Mouse (Mus musculus): ENCODE results near the gene Ttc37. TPM values are rescaled to one million over a fixed set of nuclear protein-coding genes. Genes with fewer than 3 reads are reported as not detected.

The Ttc37 gene
- total and polyA plus RNA-seq, 2 experiments from 2014 or later: 3.9 to 21.5 TPM

DNA sequence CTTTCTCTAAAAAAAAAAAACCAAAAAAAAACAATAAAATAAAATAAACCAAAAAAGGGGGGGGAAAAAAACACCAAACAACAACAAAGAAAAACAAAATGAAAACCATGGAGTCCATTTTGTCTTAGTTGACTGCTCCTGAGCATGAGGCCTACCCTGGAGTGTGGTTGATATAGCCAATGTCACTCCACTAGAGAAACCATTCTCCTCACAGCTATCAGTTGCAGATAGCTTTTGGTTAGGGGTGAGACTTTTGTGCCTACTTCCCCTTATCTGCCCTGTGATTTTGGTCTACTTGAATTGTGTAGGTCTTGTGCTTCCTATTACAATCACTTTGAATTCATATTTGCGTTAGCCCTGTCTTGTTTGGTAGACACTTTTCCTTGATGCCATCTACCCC lies 59.0 kb downstream of the Ttc37 start:
- ATAC-seq (ENCODE audit: insufficient read depth, low read depth) (no peak), DNase-seq (ENCODE audit: low spot score) (no peak)
- TF ChIP-seq EP300 (IDR thresholded peaks at IDR 0.05; ENCODE audit: low read depth) (no peak), CTCF (IDR thresholded peaks at IDR 0.05; ENCODE audit: low read depth) (no peak)
- WGBS: 87% methylated on average over 1 of the region's 1 CpGs
- H3K9me3 ChIP-seq (replicated peaks; ENCODE audit: control insufficient read depth, low read length): no peaks in the 10 kb centered on the region
- H3K4me2 ChIP-seq (ENCODE audit: low read depth, low read length): no peak overlapping the region
- no peaks in the 10 kb centered on the region for H3K4me1 ChIP-seq (ENCODE audit: control insufficient read depth, insufficient read depth)
- H3K27me3 ChIP-seq (ENCODE audit: control insufficient read depth, insufficient read depth, low read length): no peaks in the 10 kb centered on the region
- H3K27ac ChIP-seq (ENCODE audit: low read depth): no peak overlapping the region
- no peak overlapping the region for H3K9ac ChIP-seq (replicated peaks; ENCODE audit: low read depth, low read length)
- H3K36me3 ChIP-seq (replicated peaks; ENCODE audit: control insufficient read depth, insufficient read depth, low read length): peaks cover 56% of the 10 kb centered on the region
- no peak overlapping the region for H3K4me3 ChIP-seq (ENCODE audit: low read depth, low read length)

DNA sequence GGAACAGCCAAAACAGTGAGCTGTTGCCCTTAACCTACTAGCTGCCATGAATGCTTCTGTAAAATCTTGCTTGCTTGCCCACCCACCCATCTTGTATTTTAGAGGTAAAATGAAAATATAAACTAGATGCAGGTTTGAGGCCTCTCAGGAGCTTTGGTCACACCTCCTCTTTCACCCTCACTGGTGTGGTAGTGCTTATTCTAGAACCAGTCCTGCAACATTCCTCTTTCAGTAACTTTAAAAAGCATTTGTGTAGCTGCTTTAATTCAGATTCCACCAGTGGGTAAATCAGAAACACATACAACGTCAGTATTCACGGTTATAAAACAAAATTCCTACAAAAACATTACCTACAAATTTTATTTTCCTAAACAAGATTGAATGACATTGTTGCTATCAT lies 62.1 kb downstream of the Ttc37 start:
- H3K4me1 ChIP-seq (ENCODE audit: control insufficient read depth, insufficient read depth): no peaks in the 10 kb centered on the region
- no peak for ATAC-seq (ENCODE audit: insufficient read depth, low read depth)
- H3K4me3 ChIP-seq (ENCODE audit: low read depth, low read length): no peak overlapping the region
- no peak overlapping the region for H3K4me2 ChIP-seq (ENCODE audit: low read depth, low read length)
- H3K36me3 ChIP-seq (replicated peaks; ENCODE audit: control insufficient read depth, insufficient read depth, low read length): peaks cover 44% of the 10 kb centered on the region
- H3K9me3 ChIP-seq (replicated peaks; ENCODE audit: control insufficient read depth, low read length): no peaks in the 10 kb centered on the region
- no peak for DNase-seq (ENCODE audit: low spot score)
- no peaks in the 10 kb centered on the region for H3K27me3 ChIP-seq (ENCODE audit: control insufficient read depth, insufficient read depth, low read length)
- H3K9ac ChIP-seq (replicated peaks; ENCODE audit: low read depth, low read length): no peak overlapping the region
- no peak overlapping the region for H3K27ac ChIP-seq (ENCODE audit: low read depth)
- TF ChIP-seq EP300 (IDR thresholded peaks at IDR 0.05; ENCODE audit: low read depth): no peak
- TF ChIP-seq CTCF (IDR thresholded peaks at IDR 0.05; ENCODE audit: low read depth): no peak
- 92% methylated on average over 2 of the region's 2 CpGs for WGBS

DNA sequence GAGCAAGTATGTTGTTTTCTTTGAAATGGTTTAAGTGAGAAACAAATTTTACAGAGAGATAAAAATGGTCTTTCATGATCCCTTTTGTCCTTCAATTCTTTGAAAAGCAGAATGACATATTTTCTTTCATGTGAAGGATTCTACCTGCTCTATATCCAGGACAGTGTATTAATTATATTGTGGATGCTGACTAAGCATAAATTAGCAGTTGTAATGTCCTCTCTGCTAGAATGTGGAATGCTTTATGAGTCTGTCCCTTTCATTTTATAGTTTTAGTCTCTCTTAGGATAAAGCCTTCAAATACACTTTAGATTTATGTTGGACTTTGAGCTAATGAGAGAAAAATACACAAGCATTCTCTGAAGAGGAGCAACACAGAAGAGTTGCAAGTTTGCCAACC lies 75.8 kb downstream of the Ttc37 start:
- H3K4me3 ChIP-seq (ENCODE audit: low read depth, low read length): no peak overlapping the region
- no peak overlapping the region for H3K27ac ChIP-seq (ENCODE audit: low read depth)
- ATAC-seq (ENCODE audit: insufficient read depth, low read depth) (no peak), DNase-seq (ENCODE audit: low spot score) (no peak)
- TF ChIP-seq EP300 (IDR thresholded peaks at IDR 0.05; ENCODE audit: low read depth): no peak
- TF ChIP-seq CTCF (IDR thresholded peaks at IDR 0.05; ENCODE audit: low read depth): no peak
- H3K4me1 ChIP-seq (ENCODE audit: control insufficient read depth, insufficient read depth): no peaks in the 10 kb centered on the region
- H3K36me3 ChIP-seq (replicated peaks; ENCODE audit: control insufficient read depth, insufficient read depth, low read length): peaks cover 28% of the 10 kb centered on the region
- no peaks in the 10 kb centered on the region for H3K27me3 ChIP-seq (ENCODE audit: control insufficient read depth, insufficient read depth, low read length)
- 0 out of 2 replicates have a peak, but pooled peaks cover 5% of the 10 kb centered on the region for H3K9me3 ChIP-seq (replicated peaks; ENCODE audit: control insufficient read depth, low read length)
- H3K9ac ChIP-seq (replicated peaks; ENCODE audit: low read depth, low read length): no peak overlapping the region
- H3K4me2 ChIP-seq (ENCODE audit: low read depth, low read length): no peak overlapping the region

DNA sequence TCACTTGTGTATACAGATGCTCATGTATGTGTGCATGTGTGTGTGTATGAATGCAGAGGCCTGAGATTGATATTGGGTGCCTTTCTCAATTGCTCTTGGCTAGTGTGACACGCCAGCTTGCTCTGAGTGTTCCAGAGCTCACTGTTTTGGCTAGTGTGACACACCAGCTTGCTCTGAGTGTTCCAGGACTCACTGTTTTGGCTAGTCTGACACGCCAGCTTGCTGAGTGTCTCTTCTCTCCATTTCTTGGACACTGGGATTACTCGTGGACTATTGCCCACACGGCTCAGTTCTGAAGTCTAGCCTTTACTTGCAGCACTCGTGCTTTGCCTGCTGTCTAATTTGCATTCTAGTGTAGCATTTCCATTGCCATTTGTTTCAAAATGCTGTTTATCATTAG lies 80.2 kb downstream of the Ttc37 start:
- no peaks in the 10 kb centered on the region for H3K27me3 ChIP-seq (ENCODE audit: control insufficient read depth, insufficient read depth, low read length)
- peaks cover 34% of the 10 kb centered on the region for H3K36me3 ChIP-seq (replicated peaks; ENCODE audit: control insufficient read depth, insufficient read depth, low read length)
- no peak overlapping the region for H3K9ac ChIP-seq (replicated peaks; ENCODE audit: low read depth, low read length)
- 89% methylated on average over 5 of the region's 5 CpGs for WGBS
- ATAC-seq (ENCODE audit: insufficient read depth, low read depth): no peak
- H3K4me2 ChIP-seq (ENCODE audit: low read depth, low read length): no peak overlapping the region
- H3K4me3 ChIP-seq (ENCODE audit: low read depth, low read length): no peak overlapping the region
- H3K4me1 ChIP-seq (ENCODE audit: control insufficient read depth, insufficient read depth): no peaks in the 10 kb centered on the region
- DNase-seq (ENCODE audit: low spot score): no peak
- H3K9me3 ChIP-seq (replicated peaks; ENCODE audit: control insufficient read depth, low read length): 0 out of 2 replicates have a peak, but pooled peaks cover 5% of the 10 kb centered on the region
- TF ChIP-seq EP300 (IDR thresholded peaks at IDR 0.05; ENCODE audit: low read depth) (no peak), CTCF (IDR thresholded peaks at IDR 0.05; ENCODE audit: low read depth) (no peak)
- no peak overlapping the region for H3K27ac ChIP-seq (ENCODE audit: low read depth)

DNA sequence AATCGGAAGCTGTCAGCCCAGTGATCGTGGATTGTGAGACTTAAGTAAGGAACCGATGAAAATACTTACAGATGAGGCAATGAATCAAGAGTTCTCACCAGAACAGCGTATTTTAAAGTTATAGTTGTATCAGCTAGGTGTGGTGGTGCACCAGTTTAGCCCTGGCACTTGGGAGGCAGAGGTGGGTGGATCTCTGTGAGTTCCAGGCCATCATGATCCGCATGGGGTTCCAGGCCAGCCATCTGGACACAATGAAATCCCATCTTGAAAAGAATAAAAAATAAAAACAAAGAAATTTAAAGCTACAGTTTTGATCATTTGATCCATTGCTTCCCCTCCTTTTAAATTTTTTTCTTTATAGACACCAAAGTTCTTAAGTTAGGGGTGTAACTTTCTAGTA lies 89.1 kb downstream of the Ttc37 start:
- no peak overlapping the region for H3K9ac ChIP-seq (replicated peaks; ENCODE audit: low read depth, low read length)
- TF ChIP-seq CTCF (IDR thresholded peaks at IDR 0.05; ENCODE audit: low read depth) (no peak), EP300 (IDR thresholded peaks at IDR 0.05; ENCODE audit: low read depth) (no peak)
- H3K27me3 ChIP-seq (ENCODE audit: control insufficient read depth, insufficient read depth, low read length): no peaks in the 10 kb centered on the region
- H3K4me3 ChIP-seq (ENCODE audit: low read depth, low read length): no peak overlapping the region
- H3K4me2 ChIP-seq (ENCODE audit: low read depth, low read length): no peak overlapping the region
- H3K27ac ChIP-seq (ENCODE audit: low read depth): no peak overlapping the region
- H3K36me3 ChIP-seq (replicated peaks; ENCODE audit: control insufficient read depth, insufficient read depth, low read length): peaks cover 45% of the 10 kb centered on the region
- 90% methylated on average over 5 of the region's 5 CpGs for WGBS
- no peak for ATAC-seq (ENCODE audit: insufficient read depth, low read depth)
- no peaks in the 10 kb centered on the region for H3K9me3 ChIP-seq (replicated peaks; ENCODE audit: control insufficient read depth, low read length)
- no peak for DNase-seq (ENCODE audit: low spot score)
- H3K4me1 ChIP-seq (ENCODE audit: control insufficient read depth, insufficient read depth): no peaks in the 10 kb centered on the region

DNA sequence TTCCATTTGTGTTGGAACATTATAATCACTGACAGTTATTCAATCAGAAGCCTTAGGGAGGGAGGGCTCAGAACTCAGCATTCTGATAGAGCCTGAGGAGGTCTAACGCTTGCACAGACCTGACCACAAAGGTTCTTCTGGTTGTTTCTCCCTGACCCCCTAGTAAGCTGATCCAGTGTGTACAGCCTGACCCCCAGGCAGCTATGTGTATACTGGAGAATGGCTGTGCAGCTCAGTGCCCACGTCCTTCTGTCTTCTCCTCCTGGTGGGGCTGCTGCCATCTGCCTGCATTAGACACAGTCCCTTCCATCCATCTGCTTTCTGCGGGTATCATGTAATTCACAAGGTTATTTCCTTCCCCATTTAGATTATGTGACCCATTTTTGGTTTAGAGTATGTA lies 90.7 kb downstream of the Ttc37 start:
- DNase-seq (ENCODE audit: low spot score) (no peak), ATAC-seq (ENCODE audit: insufficient read depth, low read depth) (no peak)
- no peak overlapping the region for H3K4me2 ChIP-seq (ENCODE audit: low read depth, low read length)
- peaks cover 39% of the 10 kb centered on the region for H3K36me3 ChIP-seq (replicated peaks; ENCODE audit: control insufficient read depth, insufficient read depth, low read length)
- no peaks in the 10 kb centered on the region for H3K9me3 ChIP-seq (replicated peaks; ENCODE audit: control insufficient read depth, low read length)
- no peak overlapping the region for H3K9ac ChIP-seq (replicated peaks; ENCODE audit: low read depth, low read length)
- 84% methylated on average over 3 of the region's 3 CpGs for WGBS
- no peak overlapping the region for H3K27ac ChIP-seq (ENCODE audit: low read depth)
- no peaks in the 10 kb centered on the region for H3K27me3 ChIP-seq (ENCODE audit: control insufficient read depth, insufficient read depth, low read length)
- no peak for TF ChIP-seq EP300 (IDR thresholded peaks at IDR 0.05; ENCODE audit: low read depth)
- TF ChIP-seq CTCF (IDR thresholded peaks at IDR 0.05; ENCODE audit: low read depth): no peak
- H3K4me3 ChIP-seq (ENCODE audit: low read depth, low read length): no peak overlapping the region
- H3K4me1 ChIP-seq (ENCODE audit: control insufficient read depth, insufficient read depth): no peaks in the 10 kb centered on the region

All from heart, postnatal 0 days (tissue).